Mouse (Mus musculus) MEL (cell line): ENCODE data around the gene Relb.

ENCODE experiments used
- BHLHE40 ChIP-seq: IDR thresholded peaks from 2 replicates; pipeline ENCODE4 v1.6.1; 2012; ENCODE audit warnings: low read depth, mild to moderate bottlenecking, inconsistent platforms, low read length, improper control_type of control experiment, borderline replicate concordance
- CTCF ChIP-seq, 3 experiments: IDR thresholded peaks in 2 of 3; conservative IDR thresholded peaks in 1 of 3; 2 replicates each; pipeline ENCODE4 v1.5.1; 2011 to 2012; ENCODE audit warnings: low read length in 3 of 3, low read depth in 2 of 3, mild to moderate bottlenecking in 2 of 3, improper control_type of control experiment in 1 of 3, inconsistent platforms in 1 of 3, mixed read lengths in 1 of 3, moderate library complexity in 1 of 3; ENCODE audit not compliant: control insufficient read depth in 1 of 3, insufficient read depth in 1 of 3, poor library complexity in 1 of 3, severe bottlenecking in 1 of 3
- JUND ChIP-seq: IDR thresholded peaks from 2 replicates; pipeline ENCODE4 v1.6.1; 2011; ENCODE audit warnings: low read depth, mild to moderate bottlenecking, improper control_type of control experiment, low read length
- POLR2AphosphoS5 ChIP-seq: IDR thresholded peaks from 2 replicates; pipeline ENCODE4 v1.6.1; 2012; ENCODE audit warnings: low read depth, borderline replicate concordance, mild to moderate bottlenecking, inconsistent platforms, low read length, moderate library complexity, mixed read lengths
- SMC3 ChIP-seq: IDR thresholded peaks from 2 replicates; pipeline ENCODE4 v1.6.1; 2011; ENCODE audit warnings: low read depth, low read length, improper control_type of control experiment
- TCF12 ChIP-seq: IDR thresholded peaks from 2 replicates; pipeline ENCODE4 v1.6.1; 2014; ENCODE audit warnings: low read depth, mild to moderate bottlenecking, inconsistent platforms, low read length, improper control_type of control experiment, moderate library complexity
- UBTF ChIP-seq: IDR thresholded peaks from 2 replicates; pipeline ENCODE4 v1.6.1; 2012; ENCODE audit warnings: low read depth, mild to moderate bottlenecking, inconsistent platforms, low read length, improper control_type of control experiment, moderate library complexity, borderline replicate concordance; ENCODE audit not compliant: insufficient read depth

- TF ChIP-seq SMC3 (no peak), TCF12 (no peak), JUND (no peak), BHLHE40 (no peak), CTCF (IDR thresholded peaks at IDR 0.05 in 2 of 3, conservative IDR thresholded peaks at IDR 0.05 in 1 of 3; ENCODE audit: control insufficient read depth in 1 of 3, insufficient read depth in 1 of 3, low read depth in 2 of 3, low read length in 3 of 3, poor library complexity in 1 of 3, severe bottlenecking in 1 of 3) (no peak), UBTF (no peak), POLR2AphosphoS5 (no peak)
These were observed 63.4 kb downstream of the Relb start for GRCm38 (mm10) chr7:19565803-19566202.
